Mouse (Mus musculus) c-Kit-positive CD71-positive TER-119-positive erythroid progenitor cells, embryonic 14.5 days (primary cell): Measurements from ENCODE around the gene Gpr87.

Experiments used
- DNase-seq: peaks from one replicate; pipeline ENCODE4 v3.0.0-alpha.2; 2013; ENCODE audit warnings: low spot score

Gene Gpr87

DNA sequence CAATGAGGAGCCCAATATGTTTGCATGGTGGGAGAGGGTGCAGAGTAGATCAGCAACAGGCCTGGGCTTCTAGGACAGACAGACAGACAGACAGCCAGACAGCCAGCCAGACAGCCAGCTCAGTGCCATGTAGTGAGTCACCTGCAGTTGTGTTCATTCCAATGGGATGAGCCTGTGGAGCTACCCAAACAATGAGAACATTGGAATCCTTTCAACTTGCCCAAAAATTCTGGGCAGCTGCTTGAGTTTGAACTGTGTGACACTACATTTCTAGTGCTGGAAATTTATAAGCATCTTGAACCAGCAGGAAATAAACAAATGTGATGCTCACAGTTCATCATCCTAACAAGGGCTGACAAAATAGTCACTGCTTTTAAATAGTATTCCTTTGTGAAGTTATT is 55.3 kb downstream of the Gpr87 start:
- no peak for DNase-seq

DNA sequence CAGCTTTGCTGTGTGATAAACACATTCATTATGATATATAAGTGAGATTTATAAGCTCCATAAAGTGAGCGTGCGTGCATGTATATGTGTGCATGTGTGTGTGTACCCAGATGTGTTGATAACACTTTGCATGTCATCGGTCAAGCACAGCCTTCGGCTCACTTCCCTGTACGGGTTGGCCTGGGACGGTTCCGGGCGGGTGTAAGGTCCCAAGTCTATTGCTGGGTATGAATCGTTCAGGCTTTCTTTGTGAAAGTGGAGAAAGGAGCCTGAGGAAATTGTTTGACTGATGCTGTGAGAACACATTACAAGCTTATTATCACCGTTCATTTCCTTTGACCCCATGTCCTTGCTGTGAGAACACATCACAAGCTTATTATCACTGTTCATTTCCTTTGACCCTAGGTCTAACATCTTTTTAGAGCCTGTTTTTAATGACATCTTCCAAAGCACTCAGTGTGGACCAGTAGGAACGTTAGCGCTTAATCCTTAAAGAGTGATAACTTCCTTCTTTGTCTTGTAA is 55.9 kb downstream of the Gpr87 start:
- DNase-seq = no peak

DNA sequence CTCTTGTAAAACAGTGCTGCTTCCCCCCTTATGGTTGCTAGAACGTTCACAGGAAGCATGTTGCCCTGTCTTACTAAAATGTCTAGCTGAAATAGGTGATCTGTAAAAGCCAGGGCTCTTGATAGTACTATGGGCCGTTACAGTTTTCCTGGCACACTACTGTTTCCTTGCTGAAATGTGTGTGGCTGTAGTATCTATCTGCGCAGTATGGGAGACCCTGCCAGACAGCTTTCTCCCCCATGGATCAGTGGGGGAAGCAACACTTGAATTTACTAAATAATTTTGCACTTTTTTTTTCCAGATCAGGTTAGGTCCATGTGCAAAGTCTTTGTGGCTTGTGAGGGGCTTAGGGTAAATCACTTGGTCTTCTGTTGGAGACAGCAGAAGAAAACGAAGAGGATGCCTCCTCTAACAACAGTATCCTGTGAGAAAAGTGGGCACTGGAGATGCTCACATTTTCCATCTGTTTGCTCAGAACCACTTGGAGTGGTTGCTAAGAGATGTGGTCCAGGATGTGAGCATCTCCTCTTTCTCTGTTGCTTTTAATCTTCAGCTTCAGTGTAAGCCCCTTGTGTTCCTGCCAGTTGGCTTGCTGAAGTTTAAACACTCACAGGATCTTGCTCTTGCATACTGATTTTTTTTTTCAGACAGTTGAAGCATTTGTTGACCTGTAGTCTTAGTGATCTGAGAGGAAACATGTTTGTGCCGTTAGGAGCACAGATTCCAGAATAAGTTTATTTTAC is 58.8 kb downstream of the Gpr87 start:
- DNase-seq = no peak

DNA sequence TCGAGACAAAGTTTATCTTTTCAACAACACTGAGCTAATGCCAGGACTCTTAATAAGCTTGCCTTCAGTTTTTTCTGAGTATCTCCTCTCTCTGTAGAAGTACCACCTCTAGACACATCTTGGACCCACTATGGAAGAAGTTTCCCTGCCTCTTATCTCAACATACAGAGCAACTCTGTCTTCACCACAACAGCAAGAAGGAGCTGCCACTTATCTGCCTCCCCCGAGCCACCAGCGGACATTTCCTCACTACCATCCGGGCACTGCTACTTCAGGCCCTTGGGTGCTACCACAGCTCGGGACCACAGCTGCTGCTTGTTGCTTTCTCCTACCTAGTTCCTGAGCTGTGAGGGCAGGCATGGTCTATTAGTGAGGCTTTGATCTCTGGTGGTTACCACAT is 61.7 kb downstream of the Gpr87 start:
- no peak for DNase-seq

DNA sequence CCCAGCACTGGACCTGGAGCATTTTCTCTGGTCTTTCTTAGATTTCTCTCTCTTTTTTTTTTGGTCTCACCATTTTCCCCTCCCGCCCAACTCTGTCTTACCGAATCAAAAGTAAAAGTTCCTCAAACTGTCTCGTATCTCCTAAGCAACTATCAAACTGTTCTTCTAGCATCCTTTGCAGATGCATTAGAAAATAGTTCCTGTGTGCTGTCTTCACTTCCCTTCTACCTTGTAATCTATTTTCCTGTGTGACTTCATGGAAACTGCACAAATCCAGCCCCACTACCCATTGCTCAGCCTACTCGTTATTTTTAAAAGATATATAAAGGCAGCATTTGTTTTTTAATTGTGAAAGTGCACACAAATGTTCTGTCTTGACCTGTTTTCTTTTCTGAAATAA is 62.9 kb downstream of the Gpr87 start:
- no peak for DNase-seq

DNA sequence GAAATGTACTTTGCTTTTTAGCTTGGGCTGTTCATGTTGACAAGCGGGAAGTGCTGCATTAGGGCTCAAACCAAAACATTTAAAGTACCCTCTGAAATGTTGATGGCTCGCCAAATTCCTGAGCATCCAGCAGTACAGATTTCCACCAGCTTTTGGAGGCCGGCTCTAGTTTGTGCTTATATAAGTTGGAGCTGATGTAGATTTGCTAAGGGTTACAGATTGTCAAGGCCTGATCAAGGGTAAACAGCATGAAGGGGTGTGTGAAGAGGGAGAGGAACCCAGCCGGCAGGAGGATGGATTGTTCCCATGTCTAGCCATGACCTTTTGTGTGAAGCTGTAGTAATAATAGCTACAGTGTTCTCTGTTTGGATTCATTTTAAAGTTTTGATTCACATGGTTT is 63.8 kb downstream of the Gpr87 start:
- DNase-seq = no peak

DNA sequence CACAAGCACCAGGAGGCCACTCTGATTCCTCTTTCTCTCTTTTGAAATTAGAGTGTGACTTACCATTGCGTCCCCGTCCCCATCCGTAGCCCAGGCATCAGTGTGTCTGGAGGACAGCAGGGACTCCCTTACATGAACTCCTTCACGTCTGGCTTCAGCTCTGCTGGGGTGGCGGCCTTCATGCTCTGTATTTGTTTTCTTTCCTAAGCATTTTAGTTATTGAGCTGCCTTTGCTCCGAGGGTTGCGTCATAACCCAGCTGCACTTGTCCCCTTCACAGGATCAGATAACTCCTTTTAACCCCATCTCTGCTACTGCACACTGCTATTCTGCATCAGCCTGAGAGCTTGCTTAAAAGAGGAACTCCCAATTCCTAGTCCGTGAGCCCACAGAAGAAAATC is 64.5 kb downstream of the Gpr87 start:
- DNase-seq = no peak

DNA sequence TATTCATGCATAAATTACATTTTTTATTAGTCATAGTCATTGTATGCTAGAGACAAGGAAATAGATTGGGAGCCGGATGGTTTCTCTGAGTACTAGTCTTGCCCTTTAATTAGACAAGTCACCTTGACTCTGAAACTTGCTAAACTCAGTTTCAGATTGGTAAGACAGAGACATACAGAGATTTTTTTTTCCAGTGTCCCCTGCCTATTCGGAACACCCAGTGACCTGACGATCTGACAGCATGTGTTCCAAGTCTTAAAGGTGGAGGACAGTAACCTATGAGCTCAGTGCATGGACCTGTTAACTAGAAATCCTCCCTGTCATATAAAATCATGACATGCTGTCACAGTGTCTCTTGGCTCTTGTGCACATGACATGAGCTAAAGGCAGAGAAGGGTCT is 65.4 kb downstream of the Gpr87 start:
- no peak for DNase-seq
